Mouse (Mus musculus) embryonic facial prominence, embryonic 12.5 days (tissue): ENCODE data around the gene Cel. TPM values are rescaled to one million over a fixed set of nuclear protein-coding genes. Genes with fewer than 3 reads are reported as not detected.

Source experiments
- ATAC-seq: fragments of 200-750 bp; cut with Nextera tagmentation; 2 replicates; pipeline ENCODE4 v1.8.0; 2017; ENCODE audit not compliant: insufficient number of reproducible peaks, insufficient read depth, low FRiP score, low TSS enrichment
- H3K27ac ChIP-seq: fragments of 300-500 bp; sonication (generic); 2 replicates; pipeline ENCODE4 v1.5.1; 2016; ENCODE audit warnings: mild to moderate bottlenecking
- H3K27me3 ChIP-seq: fragments of 300-500 bp; sonication (generic); 2 replicates; pipeline ENCODE4 v1.6.1; 2016; ENCODE audit warnings: mild to moderate bottlenecking, moderate library complexity
- H3K36me3 ChIP-seq: fragments of 300-500 bp; sonication (generic); 2 replicates; pipeline ENCODE4 v1.6.1; 2016; ENCODE audit warnings: mild to moderate bottlenecking
- H3K4me1 ChIP-seq: fragments of 300-500 bp; sonication (generic); 2 replicates; pipeline ENCODE4 v1.6.1; 2016
- H3K4me2 ChIP-seq: fragments of 300-500 bp; sonication (generic); replicated peaks from 2 replicates; pipeline ENCODE4 v1.6.1; 2016; ENCODE audit warnings: mild to moderate bottlenecking, moderate library complexity
- H3K4me3 ChIP-seq: fragments of 300-500 bp; sonication (generic); 2 replicates; pipeline ENCODE4 v1.5.1; 2016; ENCODE audit warnings: mild to moderate bottlenecking
- H3K9ac ChIP-seq: fragments of 300-500 bp; sonication (generic); 2 replicates; pipeline ENCODE4 v1.6.1; 2016; ENCODE audit warnings: mild to moderate bottlenecking, moderate library complexity
- H3K9me3 ChIP-seq: fragments of 300-500 bp; sonication (generic); 2 replicates; pipeline ENCODE4 v1.6.1; 2016; ENCODE audit warnings: mild to moderate bottlenecking, moderate library complexity
- WGBS: fragments of 180-500 bp; shearing (Covaris S2); methylation state at CpG from one replicate; pipeline ENCODE4 v1.1.7; 2016; 5-methylcytosine and 5-hydroxymethylcytosine counted together
- polyA plus RNA-seq: library from polyadenylated mRNA; unstranded; fragments of >200 nt; fragmentation: Nextera tagmentation; extraction: Ambion mirVana; gene quantifications from 2 replicates; pipeline ENCODE4 v1.2.1, GENCODE M21; 2016

Gene Cel
- polyA plus RNA-seq, 1 experiment from 2014 or later = not detected

DNA sequence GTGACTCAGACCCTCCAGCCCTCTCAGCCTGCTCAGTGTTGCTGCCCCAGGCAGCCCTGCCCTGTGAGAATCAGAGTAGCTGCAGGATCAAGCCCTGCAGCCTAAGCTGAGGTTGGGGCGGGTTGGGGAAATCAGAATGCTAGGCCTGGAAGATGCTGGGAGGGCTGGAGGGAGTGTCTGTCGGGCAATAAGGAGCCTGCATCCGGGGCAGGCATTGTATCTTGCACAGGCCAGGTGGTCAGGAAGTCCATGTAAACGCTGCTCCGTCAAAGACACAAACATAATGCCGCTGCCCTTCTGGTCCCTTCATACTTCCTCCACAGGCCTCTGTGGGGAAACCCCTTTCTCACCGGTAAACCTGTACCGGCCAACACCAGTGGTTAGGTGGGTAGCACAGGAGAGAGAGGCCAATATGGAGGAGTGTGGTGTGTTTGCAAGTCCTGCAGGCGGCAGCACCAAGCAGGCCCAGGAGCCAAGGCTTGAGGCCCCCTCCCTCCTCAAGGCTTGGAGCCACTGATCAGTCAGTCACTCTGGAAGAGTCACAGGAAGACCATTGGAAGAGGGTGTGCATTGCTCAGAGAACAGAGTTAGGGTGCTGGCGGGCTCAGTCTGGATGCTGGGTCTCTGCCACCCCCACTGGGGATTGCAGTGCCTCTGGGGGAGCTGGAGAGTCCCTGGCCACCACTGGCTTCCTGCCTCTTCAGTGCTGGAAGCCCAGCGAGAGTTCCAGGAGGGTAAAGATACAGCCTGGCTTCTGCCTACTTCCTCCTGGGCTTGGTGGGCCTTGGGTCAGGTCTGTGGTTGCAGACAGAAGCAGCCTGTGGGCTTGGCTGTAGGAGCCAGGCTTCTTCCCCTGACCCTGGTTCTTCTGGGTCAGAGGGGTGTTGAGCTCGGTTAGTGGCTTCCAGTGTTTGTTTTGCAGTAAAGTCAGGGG lies 37.0 kb downstream of the Cel start:
- H3K27me3 ChIP-seq = no peaks in the 10 kb centered on the region
- WGBS = 44% methylated on average over 12 of the region's 12 CpGs
- peaks cover 54% of the 10 kb centered on the region for H3K4me1 ChIP-seq
- 0 out of 2 replicates have a peak, but pooled peaks cover 9% of the 10 kb centered on the region for H3K36me3 ChIP-seq
- H3K4me3 ChIP-seq = no peak overlapping the region
- H3K4me2 ChIP-seq = no peak overlapping the region
- ATAC-seq = no peak
- peak overlapping the region; percentile 73 for H3K27ac ChIP-seq
- no peaks in the 10 kb centered on the region for H3K9me3 ChIP-seq
- peak overlapping the region; percentile 36; the same call in 1 of the 2 replicates for H3K9ac ChIP-seq

DNA sequence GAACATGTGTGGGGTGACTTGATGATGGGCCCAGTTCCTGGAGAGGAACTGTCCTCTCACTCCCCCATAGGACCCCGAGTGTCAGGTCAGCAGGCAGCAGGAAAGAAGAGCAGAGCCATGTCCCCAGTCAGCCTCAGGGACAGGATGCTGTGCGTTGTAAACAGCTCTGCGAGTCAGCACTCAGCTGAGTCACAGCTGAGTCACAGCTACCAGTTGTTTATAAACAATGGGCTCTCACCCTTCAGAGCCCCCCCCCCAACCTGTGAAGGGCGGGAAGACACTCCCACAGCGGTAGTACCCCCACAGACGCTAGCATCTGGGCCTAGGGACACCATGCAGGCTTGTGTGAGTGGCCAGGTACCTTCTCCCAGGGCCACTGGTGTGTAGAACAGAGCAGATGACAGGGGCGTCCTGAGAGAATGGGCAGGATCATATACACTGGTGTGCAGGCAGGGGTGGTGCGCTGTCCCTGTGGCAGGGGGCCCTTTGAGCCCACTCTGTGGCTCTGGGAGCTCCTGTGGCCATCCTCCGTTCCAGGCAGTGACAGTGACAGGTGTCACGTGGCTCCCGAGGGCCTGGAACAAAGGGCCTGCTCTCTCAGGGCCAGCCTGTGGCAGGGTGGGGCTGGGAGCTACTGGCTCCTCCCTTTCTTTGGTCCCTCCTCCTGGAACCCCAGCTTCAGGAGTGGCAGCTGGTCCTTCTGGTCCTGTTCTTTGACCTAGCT lies 37.8 kb downstream of the Cel start:
- H3K4me1 ChIP-seq = peaks cover 51% of the 10 kb centered on the region
- 16% methylated on average over 11 of the region's 11 CpGs for WGBS
- H3K9me3 ChIP-seq = no peaks in the 10 kb centered on the region
- no peaks in the 10 kb centered on the region for H3K27me3 ChIP-seq
- no peak overlapping the region for H3K4me2 ChIP-seq
- H3K4me3 ChIP-seq = no peak overlapping the region
- peak; percentile 47; the same call in 1 of the 2 replicates for ATAC-seq
- H3K9ac ChIP-seq = 0 out of 2 replicates have a peak overlapping the region, but pooled peaks have one; percentile 31
- 0 out of 2 replicates have a peak, but pooled peaks cover 9% of the 10 kb centered on the region for H3K36me3 ChIP-seq
- peak overlapping the region; percentile 73 for H3K27ac ChIP-seq

DNA sequence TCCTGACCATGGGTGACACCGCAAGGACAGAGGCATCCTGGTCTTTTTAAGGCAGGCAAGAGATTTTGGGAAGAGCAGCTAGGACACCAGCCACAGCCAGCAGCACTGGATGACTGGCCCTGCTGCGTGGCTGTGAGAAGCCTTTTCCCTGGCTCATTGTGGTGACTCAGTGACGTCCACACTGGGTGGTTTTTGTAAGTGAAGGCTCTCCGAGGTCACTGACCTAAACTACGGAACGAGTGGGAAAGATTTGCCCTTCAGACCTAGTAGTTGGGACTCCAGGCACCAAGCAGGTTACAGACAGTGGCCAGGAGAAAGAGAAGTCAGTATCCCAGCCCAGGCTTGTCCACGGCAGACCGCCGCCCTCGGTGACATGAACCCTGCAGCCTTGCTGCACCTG lies 38.8 kb downstream of the Cel start:
- no peak for ATAC-seq
- Histone ChIP-seq H3K27me3 (no peaks in the 10 kb centered on the region), H3K4me1 (peaks cover 41% of the 10 kb centered on the region), H3K4me2 (no peak overlapping the region), H3K36me3 (0 out of 2 replicates have a peak, but pooled peaks cover 9% of the 10 kb centered on the region), H3K4me3 (no peak overlapping the region), H3K9me3 (no peaks in the 10 kb centered on the region), H3K9ac (no peak overlapping the region), H3K27ac (no peak overlapping the region)
- WGBS = 79% methylated on average over 10 of the region's 10 CpGs

DNA sequence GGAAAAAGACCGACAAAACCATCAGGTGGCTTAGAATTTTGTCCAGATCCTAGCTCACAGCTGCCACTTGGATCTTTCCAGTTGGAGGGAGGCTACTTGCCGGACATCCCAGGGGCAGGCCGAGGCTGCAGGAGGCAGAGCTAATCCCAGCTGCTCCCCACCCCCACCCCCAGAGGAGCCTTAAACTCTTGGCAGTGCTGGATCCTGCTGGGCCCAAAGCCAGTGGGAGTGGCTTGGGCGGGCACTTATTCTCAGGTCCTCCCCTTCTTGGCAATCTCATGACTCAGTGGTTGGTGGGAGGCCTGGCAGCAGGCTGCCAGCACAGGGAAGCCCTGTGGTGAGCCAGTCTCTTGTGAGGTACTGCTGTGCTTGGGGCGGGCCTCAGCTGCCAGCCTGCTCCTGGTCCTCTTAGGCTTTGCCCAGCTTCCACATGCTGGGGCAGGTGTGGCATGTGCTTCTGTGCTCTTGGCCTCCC lies 39.5 kb downstream of the Cel start:
- peak; percentile 68 for ATAC-seq
- H3K27ac ChIP-seq = peak overlapping the region; percentile 43; the same call in 1 of the 2 replicates
- H3K9ac ChIP-seq = no peak overlapping the region
- H3K36me3 ChIP-seq = 0 out of 2 replicates have a peak, but pooled peaks cover 9% of the 10 kb centered on the region
- no peaks in the 10 kb centered on the region for H3K27me3 ChIP-seq
- no peak overlapping the region for H3K4me3 ChIP-seq
- no peak overlapping the region for H3K4me2 ChIP-seq
- peaks cover 34% of the 10 kb centered on the region for H3K4me1 ChIP-seq
- WGBS = 16% methylated on average over 5 of the region's 5 CpGs
- H3K9me3 ChIP-seq = no peaks in the 10 kb centered on the region

DNA sequence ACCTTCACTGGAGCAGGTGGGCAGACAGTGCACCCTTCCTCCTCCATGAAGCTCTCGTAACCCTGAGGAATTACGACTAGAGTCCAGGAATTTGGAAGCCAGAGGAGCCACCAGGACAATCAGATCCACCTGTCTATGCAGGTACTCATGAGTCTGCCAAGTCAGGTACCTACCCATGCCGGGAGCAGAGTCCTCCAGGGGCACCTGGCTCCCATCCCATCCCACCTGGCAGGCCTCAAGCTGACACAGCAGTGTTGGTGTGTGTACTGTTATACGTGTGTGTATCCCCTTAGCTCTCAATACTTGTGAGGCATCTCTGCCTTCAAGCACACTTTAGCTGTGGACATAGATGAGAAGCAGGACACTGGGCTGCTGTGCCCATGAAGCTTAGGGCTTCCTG lies 41.0 kb downstream of the Cel start:
- Histone ChIP-seq H3K36me3 (0 out of 2 replicates have a peak, but pooled peaks cover 11% of the 10 kb centered on the region), H3K9ac (no peak overlapping the region), H3K27ac (no peak overlapping the region), H3K4me1 (peaks cover 31% of the 10 kb centered on the region), H3K27me3 (no peaks in the 10 kb centered on the region), H3K9me3 (no peaks in the 10 kb centered on the region), H3K4me2 (no peak overlapping the region), H3K4me3 (no peak overlapping the region)
- ATAC-seq = no peak
- whole genome bisulfite sequencing = 77% methylated on average over 4 of the region's 4 CpGs

DNA sequence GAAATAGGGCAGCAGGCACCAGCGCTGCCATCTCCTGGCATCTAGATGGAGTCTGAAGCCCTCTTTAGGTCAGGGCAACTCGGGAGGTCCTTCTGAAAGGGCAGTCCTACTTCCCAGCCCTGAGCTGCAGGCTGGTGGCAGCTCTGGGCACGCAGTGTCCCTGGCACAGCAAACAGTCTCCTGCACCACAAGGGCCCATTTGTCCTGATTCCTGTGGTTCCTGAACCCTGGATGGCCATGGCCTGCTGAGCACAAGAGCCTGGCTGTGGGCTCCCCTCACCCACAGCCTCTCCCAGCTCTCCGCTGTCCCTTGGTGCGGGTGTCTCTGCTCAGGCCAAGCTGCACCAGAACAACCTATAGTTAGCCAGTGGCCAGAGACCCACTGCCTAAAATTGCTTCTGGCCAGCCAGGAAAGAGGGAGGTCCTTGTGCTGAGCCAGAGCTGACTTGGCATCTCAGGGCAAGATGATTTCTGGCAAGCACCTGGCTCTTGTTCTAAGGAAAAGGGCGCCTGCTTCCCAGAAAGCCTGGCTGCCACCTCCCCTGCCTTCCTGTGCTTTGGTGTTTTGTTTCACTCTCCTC lies 41.5 kb downstream of the Cel start:
- Histone ChIP-seq H3K4me2 (no peak overlapping the region), H3K27me3 (no peaks in the 10 kb centered on the region), H3K36me3 (0 out of 2 replicates have a peak, but pooled peaks cover 11% of the 10 kb centered on the region), H3K9me3 (no peaks in the 10 kb centered on the region), H3K27ac (no peak overlapping the region), H3K9ac (no peak overlapping the region), H3K4me3 (no peak overlapping the region), H3K4me1 (peaks cover 29% of the 10 kb centered on the region)
- WGBS = 72% methylated on average over 6 of the region's 6 CpGs
- no peak for ATAC-seq

DNA sequence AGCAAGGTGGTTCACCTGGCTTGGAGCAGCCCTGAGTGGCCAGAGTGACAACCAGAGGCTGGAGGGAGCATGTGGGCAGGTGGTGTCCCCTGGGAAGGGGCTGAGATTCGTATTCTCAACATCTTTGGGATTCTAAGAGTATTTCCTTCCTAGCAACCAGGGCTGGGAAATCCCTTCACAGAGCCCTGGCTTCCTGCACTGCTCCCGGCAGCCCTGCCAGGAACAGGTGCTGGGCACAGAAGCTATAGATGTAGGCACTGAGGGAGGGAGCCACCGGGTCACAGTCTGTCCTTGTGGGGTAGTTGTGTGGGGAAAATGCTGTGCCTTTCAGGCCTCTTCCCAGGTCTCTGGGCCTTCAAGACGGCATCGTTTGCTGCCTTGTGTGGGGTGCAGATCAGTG lies 42.6 kb downstream of the Cel start:
- Histone ChIP-seq H3K27me3 (no peaks in the 10 kb centered on the region), H3K27ac (no peak overlapping the region), H3K4me3 (no peak overlapping the region), H3K9me3 (no peaks in the 10 kb centered on the region), H3K36me3 (0 out of 2 replicates have a peak, but pooled peaks cover 11% of the 10 kb centered on the region), H3K4me1 (peaks cover 18% of the 10 kb centered on the region), H3K9ac (no peak overlapping the region), H3K4me2 (no peak overlapping the region)
- no peak for ATAC-seq
- 70% methylated on average over 5 of the region's 5 CpGs for WGBS

DNA sequence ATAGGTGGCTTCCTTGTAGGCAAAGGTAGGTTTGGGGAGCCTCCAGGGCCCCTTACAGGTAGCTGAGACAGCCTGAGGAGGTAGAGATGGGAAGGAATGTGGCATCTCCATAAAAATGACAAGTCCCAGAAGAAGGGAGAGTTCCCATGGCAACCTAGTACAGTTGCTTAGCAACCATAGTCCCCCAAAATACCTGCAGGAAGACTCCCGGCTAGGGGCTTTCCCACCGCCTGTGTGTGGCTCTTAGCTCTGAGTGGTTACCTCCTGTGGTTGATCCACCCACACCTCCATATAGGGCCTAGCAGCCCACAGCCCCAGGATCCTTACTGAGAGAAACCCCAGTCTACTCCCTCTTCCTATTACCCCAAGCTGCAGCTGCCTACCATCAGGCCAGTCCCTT lies 45.0 kb downstream of the Cel start:
- Histone ChIP-seq H3K4me3 (no peak overlapping the region), H3K4me2 (no peak overlapping the region), H3K4me1 (peaks cover 17% of the 10 kb centered on the region), H3K9ac (no peak overlapping the region), H3K9me3 (no peaks in the 10 kb centered on the region), H3K27ac (no peak overlapping the region), H3K27me3 (no peaks in the 10 kb centered on the region), H3K36me3 (0 out of 2 replicates have a peak, but pooled peaks cover 11% of the 10 kb centered on the region)
- 40% methylated on average over 2 of the region's 2 CpGs for WGBS
- ATAC-seq = no peak

DNA sequence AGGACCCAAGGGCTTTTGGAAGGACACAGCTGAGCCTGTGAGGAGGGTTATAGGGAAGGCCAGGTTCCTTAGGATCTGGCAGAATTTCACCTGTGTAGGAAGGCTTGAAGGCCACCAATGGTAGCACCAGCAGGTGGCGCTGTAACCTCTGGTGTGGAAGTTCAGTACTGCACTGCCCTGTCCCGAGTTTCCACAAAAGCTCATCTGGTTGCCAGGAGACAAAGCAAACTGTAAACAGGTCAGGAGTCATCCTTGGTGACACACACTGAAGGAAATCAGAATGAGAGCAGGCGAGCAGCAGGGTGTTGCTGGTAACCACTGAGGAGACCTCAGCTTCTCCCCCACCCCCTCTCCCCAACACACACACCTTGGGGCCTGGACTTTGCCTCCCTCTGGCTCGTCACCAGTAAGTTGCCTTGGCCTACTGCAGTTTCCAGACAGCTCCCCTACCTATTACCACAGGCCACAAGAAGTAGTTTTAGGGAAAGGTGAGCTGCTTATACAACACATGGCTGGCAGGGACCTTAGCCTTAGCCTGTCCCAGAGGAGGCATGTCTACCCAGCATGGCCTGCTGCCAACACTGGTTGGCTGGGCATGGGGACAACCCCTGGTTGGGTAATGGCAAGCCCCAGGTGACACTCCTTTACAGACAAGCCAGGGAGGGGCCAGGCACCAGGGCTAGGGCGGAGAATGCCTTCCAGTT lies 45.8 kb downstream of the Cel start:
- Histone ChIP-seq H3K4me2 (no peak overlapping the region), H3K4me3 (no peak overlapping the region), H3K27ac (no peak overlapping the region), H3K9ac (no peak overlapping the region), H3K9me3 (no peaks in the 10 kb centered on the region), H3K36me3 (0 out of 2 replicates have a peak, but pooled peaks cover 7% of the 10 kb centered on the region), H3K27me3 (no peaks in the 10 kb centered on the region), H3K4me1 (peaks cover 17% of the 10 kb centered on the region)
- ATAC-seq = no peak
- 52% methylated on average over 5 of the region's 5 CpGs for WGBS

DNA sequence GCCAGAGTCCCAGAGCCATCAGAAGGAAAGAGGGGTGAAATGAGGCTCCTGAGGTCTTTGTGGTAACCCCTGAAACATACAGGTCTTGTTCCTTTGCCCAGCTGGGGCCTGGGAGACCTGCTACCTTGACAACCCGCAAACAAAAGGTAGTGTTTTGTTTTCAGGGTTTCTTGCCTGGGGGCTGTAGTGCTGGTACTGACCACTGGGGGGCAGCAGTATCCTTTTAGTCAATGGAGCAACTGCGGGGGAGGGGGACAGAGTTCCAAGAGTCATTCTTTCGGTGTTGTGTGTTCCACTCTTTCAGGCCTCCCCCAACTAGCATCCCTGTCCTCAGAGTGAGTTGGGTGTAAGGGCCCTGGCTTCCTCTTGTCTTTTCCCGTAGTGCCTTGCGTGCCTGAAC lies 48.7 kb downstream of the Cel start:
- 21% methylated on average over 5 of the region's 5 CpGs for WGBS
- Histone ChIP-seq H3K4me2 (peak overlapping the region; percentile 90), H3K4me1 (peaks cover 17% of the 10 kb centered on the region), H3K27ac (0 out of 2 replicates have a peak overlapping the region, but pooled peaks have one; percentile 11), H3K36me3 (0 out of 2 replicates have a peak, but pooled peaks cover 2% of the 10 kb centered on the region), H3K27me3 (no peaks in the 10 kb centered on the region), H3K9me3 (no peaks in the 10 kb centered on the region), H3K9ac (peak overlapping the region; percentile 81), H3K4me3 (peak overlapping the region; percentile 76)
- no peak for ATAC-seq
